Comparison of ENCODE assay signal across 8 mouse cellular contexts in the genomic region with DNA sequence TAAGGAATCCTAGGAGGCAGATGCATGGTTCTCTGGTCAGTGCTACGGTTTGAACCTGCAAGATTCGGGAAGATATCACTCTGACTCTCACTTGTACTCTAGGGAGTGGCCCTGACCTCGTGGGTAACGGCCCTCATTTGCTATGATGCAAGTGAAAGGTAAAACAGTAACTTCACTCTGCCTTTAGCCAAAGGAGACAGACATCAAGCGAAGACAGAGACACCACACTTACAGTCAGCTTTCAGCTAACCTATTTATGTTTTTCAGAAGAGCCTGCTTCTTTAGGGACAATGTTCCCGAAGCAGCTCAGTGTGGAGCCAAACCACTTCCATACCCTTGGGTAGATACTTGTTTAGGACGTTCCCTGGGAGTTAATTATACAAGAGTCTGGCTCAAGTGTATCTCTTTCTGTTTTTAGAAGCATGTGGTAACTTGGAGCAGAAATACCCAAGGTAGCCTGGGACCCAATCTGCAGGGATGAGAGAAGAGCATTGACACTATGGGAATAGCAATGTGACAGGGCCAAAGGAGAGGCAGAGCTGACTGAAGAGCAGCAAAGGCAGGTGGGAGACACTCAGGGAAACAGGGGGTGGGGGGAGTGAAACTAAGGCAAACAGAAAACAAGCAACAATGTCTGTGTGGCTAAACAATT. TPM values are rescaled to one million over a fixed set of nuclear protein-coding genes. Genes with fewer than 3 reads are reported as not detected.
DNase-seq lines count a peak whose midpoint lies in the region; ATAC-seq and TF ChIP-seq lines count a peak whose summit lies in the region.

No protein-coding gene starts in this region.

- peak overlapping the region; percentile 91 for H3K9ac ChIP-seq in MEL (ENCODE audit: control insufficient read depth, low read depth, low read length, poor library complexity, severe bottlenecking)
- H3K9ac ChIP-seq in heart, embryonic 16.5 days (ENCODE audit: low read length), result peak overlapping the region; percentile 82
- peak overlapping the region; percentile 45 for H3K9ac ChIP-seq in liver, adult 2 months (ENCODE audit: low read depth, low read length)

- TF ChIP-seq CTCF in MEL (IDR thresholded peaks at IDR 0.05 in 2 of 3, conservative IDR thresholded peaks at IDR 0.05 in 1 of 3; ENCODE audit: control insufficient read depth in 1 of 3, insufficient read depth in 1 of 3, low read depth in 2 of 3, low read length in 3 of 3, poor library complexity in 1 of 3, severe bottlenecking in 1 of 3), result no peak
- TF ChIP-seq CTCF in liver, adult 2 months (IDR thresholded peaks at IDR 0.05; ENCODE audit: low read depth, low read length), result no peak

- H3K9me3 ChIP-seq in erythroblast, embryonic 14.5 days (ENCODE audit: control insufficient read depth, low read length), result no peaks in the 10 kb centered on the region
- H3K9me3 ChIP-seq in MEL (replicated peaks; ENCODE audit: insufficient read depth, low read length), result no peaks in the 10 kb centered on the region
- H3K9me3 ChIP-seq in heart, embryonic 16.5 days (replicated peaks; ENCODE audit: control insufficient read depth, low read length), result no peaks in the 10 kb centered on the region

- TF ChIP-seq EP300 in MEL (IDR thresholded peaks at IDR 0.05; ENCODE audit: low read depth in 1 of 2, low read length in 2 of 2), result no peak

- peak overlapping the region; percentile 69 for H3K4me2 ChIP-seq in heart, embryonic 16.5 days (ENCODE audit: low read depth, low read length)

- DNase-seq in MEL (ENCODE audit: low read depth, low spot score), result peak; percentile 88
- peak; percentile 89 for DNase-seq in liver, adult 2 months (ENCODE audit: extremely low read depth, low read depth, low spot score)
- DNase-seq in frontal cortex, adult 2 months (ENCODE audit: extremely low spot score in 1 of 2, low spot score in 1 of 2), result no peak

- H3K27me3 ChIP-seq in erythroblast, embryonic 14.5 days (ENCODE audit: control insufficient read depth), result no peaks in the 10 kb centered on the region
- no peaks in the 10 kb centered on the region for H3K27me3 ChIP-seq in MEL (ENCODE audit: control insufficient read depth in 1 of 2, insufficient read depth in 2 of 2, low read length in 2 of 2)
- no peaks in the 10 kb centered on the region for H3K27me3 ChIP-seq in heart, embryonic 16.5 days (ENCODE audit: control insufficient read depth, insufficient read depth, low read length)
- no peaks in the 10 kb centered on the region for H3K27me3 ChIP-seq in liver, adult 2 months (ENCODE audit: control insufficient read depth, insufficient read depth, low read length)

- H3K36me3 ChIP-seq in erythroblast, embryonic 14.5 days (ENCODE audit: control insufficient read depth), result peaks cover 18% of the 10 kb centered on the region
- H3K36me3 ChIP-seq in MEL (ENCODE audit: control insufficient read depth in 1 of 2, insufficient read depth in 2 of 2, low read length in 2 of 2), result peaks cover 0 to 56% of the 10 kb centered on the region in 2 experiments; a peak in 2 of 4 replicates
- no peaks in the 10 kb centered on the region for H3K36me3 ChIP-seq in heart, embryonic 16.5 days (ENCODE audit: control insufficient read depth, insufficient read depth)
- H3K36me3 ChIP-seq in liver, adult 2 months (ENCODE audit: control insufficient read depth, insufficient read depth, low read length), result no peaks in the 10 kb centered on the region

- peak overlapping the region; percentile 98 for H3K27ac ChIP-seq in MEL (ENCODE audit: control insufficient read depth, low read depth, low read length)
- H3K27ac ChIP-seq in heart, embryonic 16.5 days (ENCODE audit: low read length), result peak overlapping the region; percentile 97
- peak overlapping the region; percentile 81 for H3K27ac ChIP-seq in liver, adult 2 months (replicated peaks; ENCODE audit: insufficient read depth, low read depth, low read length)

- peaks cover 2% of the 10 kb centered on the region for H3K79me2 ChIP-seq in MEL (ENCODE audit: control insufficient read depth, insufficient read depth, low read length, poor library complexity)
- H3K79me2 ChIP-seq in liver, adult 2 months (ENCODE audit: control insufficient read depth, insufficient read depth, low read length), result no peaks in the 10 kb centered on the region

- peaks cover 54% of the 10 kb centered on the region for H3K4me1 ChIP-seq in erythroblast, embryonic 14.5 days (ENCODE audit: control insufficient read depth)
- H3K4me1 ChIP-seq in MEL (ENCODE audit: control insufficient read depth in 1 of 2, insufficient read depth in 2 of 2, low read length in 2 of 2), result peaks cover 13 to 33% of the 10 kb centered on the region in 2 experiments
- H3K4me1 ChIP-seq in heart, embryonic 16.5 days (ENCODE audit: control insufficient read depth, insufficient read depth, low read length), result peaks cover 25% of the 10 kb centered on the region
- H3K4me1 ChIP-seq in liver, adult 2 months (ENCODE audit: control insufficient read depth, insufficient read depth, low read length), result peaks cover 10% of the 10 kb centered on the region

- peak overlapping the region; percentile 74 for H3K4me3 ChIP-seq in erythroblast, embryonic 14.5 days (replicated peaks)
- H3K4me3 ChIP-seq in MEL (ENCODE audit: control insufficient read depth in 1 of 2, insufficient read depth in 1 of 2, low read depth in 2 of 2, low read length in 2 of 2), result peak overlapping the region; percentile 31 to 72
- peak overlapping the region; percentile 57 for H3K4me3 ChIP-seq in heart, embryonic 16.5 days (ENCODE audit: low read length)
- H3K4me3 ChIP-seq in liver, adult 2 months (ENCODE audit: insufficient read depth, low read depth, low read length), result peak overlapping the region; percentile 60; the same call in 1 of the 2 replicates

- TF ChIP-seq POLR2A in MEL (IDR thresholded peaks at IDR 0.05; ENCODE audit: control insufficient read depth in 1 of 2, insufficient read depth in 1 of 2, low read depth in 1 of 2, low read length in 2 of 2, poor library complexity in 1 of 2), result peak in 1 of 2 experiments; percentile 36; a peak in 1 of 4 replicates
- no peak for TF ChIP-seq POLR2A in liver, adult 2 months (IDR thresholded peaks at IDR 0.05; ENCODE audit: extremely low read depth, insufficient read depth, low read length)

- no peak for ATAC-seq in erythroblast, adult 5-6 weeks (replicated peaks; ENCODE audit: low FRiP score, poor library complexity, severe bottlenecking)
- no peak for ATAC-seq in heart, embryonic 16.5 days (replicated peaks; ENCODE audit: extremely low read depth, insufficient read depth, low FRiP score)
- no peak for ATAC-seq in inflammation-experienced regulatory T-cells, adult 6 months
- ATAC-seq in activated CD4-positive, CD25-positive, alpha-beta regulatory T cell, adult 4 months, result no peak

- 75% methylated on average over 7 of the region's 7 CpGs for WGBS in heart, embryonic 16.5 days
- 23% methylated on average over 7 of the region's 7 CpGs for WGBS in liver, adult 2 months

- no peak for TF ChIP-seq RAD21 in MEL (IDR thresholded peaks at IDR 0.05; ENCODE audit: low read depth, low read length)

RNA-seq across cellular contexts. Expression of a gene that starts 1.2 kb away (rescaled TPM):
- 7.4 and 13.0 TPM in 2 replicates for polyA plus RNA-seq in erythroblast, embryonic 14.5 days (2012)
- not detected in 2 replicates for total RNA-seq in erythroblast, adult 5-6 weeks (2015; ENCODE audit: low replicate concordance)
- total RNA-seq in erythroblast, adult 5-6 weeks (2017; ENCODE audit: low replicate concordance), result 1,803 and 3,861 TPM in 2 replicates
- total RNA-seq in MEL (2012; rRNA removed), result 3,456 and 4,103 TPM in 2 replicates
- polyA plus RNA-seq in MEL (2012; ENCODE audit: insufficient read depth in 1 of 2, insufficient read length in 2 of 2, low read depth in 1 of 2, low replicate concordance in 2 of 2, missing spikeins in 1 of 2), result 1 to 10 TPM in 1 of 2 experiments, not detected in 1; 1.5 TPM
- 11.8 and 12.6 TPM in 2 replicates for polyA plus RNA-seq in heart, embryonic 16.5 days (2015; fragmentation: Nextera tagmentation; extraction: Ambion mirVana)
- 230 and 263 TPM in 2 replicates for total RNA-seq in liver, adult 2 months (2014; rRNA removed)
- polyA plus RNA-seq in liver, adult 2 months (2012; rRNA removed), result 428 and 563 TPM in 2 replicates
- polyA plus RNA-seq in inflammation-experienced regulatory T-cells, adult 6 months (2017; shearing (Covaris generic)), result 10 to 100 TPM in 2 of 3 experiments, 1 to 10 TPM in 1; 9.6 to 22.0 (median 11.1) TPM
- 146 and 222 TPM in 2 replicates for polyA plus RNA-seq in frontal cortex, adult 2 months (2012; rRNA removed)
- 10 to 100 TPM in 1 of 2 experiments, not detected in 1; 46.6 TPM for polyA plus RNA-seq in activated CD4-positive, CD25-positive, alpha-beta regulatory T cell, adult 4 months (2017; shearing (Covaris generic))

RNA-seq across cellular contexts. Expression of a gene that starts 2.4 kb away (rescaled TPM):
- polyA plus RNA-seq in erythroblast, embryonic 14.5 days (2012), result not detected in 2 replicates
- total RNA-seq in erythroblast, adult 5-6 weeks (2015; ENCODE audit: low replicate concordance), result 16.7 and 20.9 TPM in 2 replicates
- 15.1 TPM in 1 of 2 replicates, not detected in the other for total RNA-seq in erythroblast, adult 5-6 weeks (2017; ENCODE audit: low replicate concordance)
- 1.3 and 1.5 TPM in 2 replicates for total RNA-seq in MEL (2012; rRNA removed)
- not detected for polyA plus RNA-seq in MEL (2012; ENCODE audit: insufficient read depth in 1 of 2, insufficient read length in 2 of 2, low read depth in 1 of 2, low replicate concordance in 2 of 2, missing spikeins in 1 of 2)
- 0.76 and 1.2 TPM in 2 replicates for polyA plus RNA-seq in heart, embryonic 16.5 days (2015; fragmentation: Nextera tagmentation; extraction: Ambion mirVana)
- not detected in 2 replicates for total RNA-seq in liver, adult 2 months (2014; rRNA removed)
- not detected in 2 replicates for polyA plus RNA-seq in liver, adult 2 months (2012; rRNA removed)
- not detected for polyA plus RNA-seq in inflammation-experienced regulatory T-cells, adult 6 months (2017; shearing (Covaris generic))
- polyA plus RNA-seq in frontal cortex, adult 2 months (2012; rRNA removed), result not detected in 2 replicates
- not detected for polyA plus RNA-seq in activated CD4-positive, CD25-positive, alpha-beta regulatory T cell, adult 4 months (2017; shearing (Covaris generic))

RNA-seq across cellular contexts. Expression of a gene that starts 4.0 kb away (rescaled TPM):
- polyA plus RNA-seq in erythroblast, embryonic 14.5 days (2012), result 34.2 and 64.0 TPM in 2 replicates
- total RNA-seq in erythroblast, adult 5-6 weeks (2015; ENCODE audit: low replicate concordance), result 65.5 and 89.0 TPM in 2 replicates
- 1,562 and 3,181 TPM in 2 replicates for total RNA-seq in erythroblast, adult 5-6 weeks (2017; ENCODE audit: low replicate concordance)
- 11,232 and 13,053 TPM in 2 replicates for total RNA-seq in MEL (2012; rRNA removed)
- 10 to 100 TPM in 1 of 2 experiments, not detected in 1; 18.4 TPM for polyA plus RNA-seq in MEL (2012; ENCODE audit: insufficient read depth in 1 of 2, insufficient read length in 2 of 2, low read depth in 1 of 2, low replicate concordance in 2 of 2, missing spikeins in 1 of 2)
- polyA plus RNA-seq in heart, embryonic 16.5 days (2015; fragmentation: Nextera tagmentation; extraction: Ambion mirVana), result 37.9 and 41.1 TPM in 2 replicates
- total RNA-seq in liver, adult 2 months (2014; rRNA removed), result 663 and 777 TPM in 2 replicates
- polyA plus RNA-seq in liver, adult 2 months (2012; rRNA removed), result 385 and 570 TPM in 2 replicates
- 100 to 1,000 TPM in 1 of 3 experiments, 10 to 100 TPM in 2; 36.1 to 104 (median 53.6) TPM for polyA plus RNA-seq in inflammation-experienced regulatory T-cells, adult 6 months (2017; shearing (Covaris generic))
- 6.9 TPM in 1 of 2 replicates, not detected in the other for polyA plus RNA-seq in frontal cortex, adult 2 months (2012; rRNA removed)
- polyA plus RNA-seq in activated CD4-positive, CD25-positive, alpha-beta regulatory T cell, adult 4 months (2017; shearing (Covaris generic)), result 10 to 100 TPM in 1 of 2 experiments, not detected in 1; 86.9 TPM

RNA-seq across cellular contexts. Expression of a gene that starts 5.1 kb away (rescaled TPM):
- 9.1 and 33.9 TPM in 2 replicates for polyA plus RNA-seq in erythroblast, embryonic 14.5 days (2012)
- total RNA-seq in erythroblast, adult 5-6 weeks (2015; ENCODE audit: low replicate concordance), result 139 and 198 TPM in 2 replicates
- 86.0 and 97.2 TPM in 2 replicates for total RNA-seq in erythroblast, adult 5-6 weeks (2017; ENCODE audit: low replicate concordance)
- total RNA-seq in MEL (2012; rRNA removed), result 2,744 and 3,348 TPM in 2 replicates
- 1,000 to 10,000 TPM in 1 of 2 experiments, 1 to 10 TPM in 1; 8.2 to 1,897 TPM for polyA plus RNA-seq in MEL (2012; ENCODE audit: insufficient read depth in 1 of 2, insufficient read length in 2 of 2, low read depth in 1 of 2, low replicate concordance in 2 of 2, missing spikeins in 1 of 2)
- 2.7 and 3.8 TPM in 2 replicates for polyA plus RNA-seq in heart, embryonic 16.5 days (2015; fragmentation: Nextera tagmentation; extraction: Ambion mirVana)
- 3.5 and 8.3 TPM in 2 replicates for total RNA-seq in liver, adult 2 months (2014; rRNA removed)
- 8.6 and 22.4 TPM in 2 replicates for polyA plus RNA-seq in liver, adult 2 months (2012; rRNA removed)
- 1 to 10 TPM in 1 of 3 experiments, not detected in 2; 1.5 TPM for polyA plus RNA-seq in inflammation-experienced regulatory T-cells, adult 6 months (2017; shearing (Covaris generic))
- polyA plus RNA-seq in frontal cortex, adult 2 months (2012; rRNA removed), result 14.1 and 17.1 TPM in 2 replicates
- polyA plus RNA-seq in activated CD4-positive, CD25-positive, alpha-beta regulatory T cell, adult 4 months (2017; shearing (Covaris generic)), result 1 to 10 TPM in 1 of 2 experiments, under 1 TPM in 1; 0.56 to 2.5 TPM

RNA-seq across cellular contexts. Expression of a gene that starts 19.1 kb away (rescaled TPM):
- polyA plus RNA-seq in erythroblast, embryonic 14.5 days (2012), result 3.1 and 7.2 TPM in 2 replicates
- total RNA-seq in erythroblast, adult 5-6 weeks (2015; ENCODE audit: low replicate concordance), result 114 and 128 TPM in 2 replicates
- 46.8 and 67.0 TPM in 2 replicates for total RNA-seq in erythroblast, adult 5-6 weeks (2017; ENCODE audit: low replicate concordance)
- 195 and 290 TPM in 2 replicates for total RNA-seq in MEL (2012; rRNA removed)
- polyA plus RNA-seq in MEL (2012; ENCODE audit: insufficient read depth in 1 of 2, insufficient read length in 2 of 2, low read depth in 1 of 2, low replicate concordance in 2 of 2, missing spikeins in 1 of 2), result 1 to 10 TPM in 1 of 2 experiments, not detected in 1; 1.5 TPM
- 2.4 and 5.8 TPM in 2 replicates for polyA plus RNA-seq in heart, embryonic 16.5 days (2015; fragmentation: Nextera tagmentation; extraction: Ambion mirVana)
- 6.0 and 6.6 TPM in 2 replicates for total RNA-seq in liver, adult 2 months (2014; rRNA removed)
- 0.75 and 1.5 TPM in 2 replicates for polyA plus RNA-seq in liver, adult 2 months (2012; rRNA removed)
- 1 to 10 TPM; 1.3 to 7.4 (median 5.9) TPM for polyA plus RNA-seq in inflammation-experienced regulatory T-cells, adult 6 months (2017; shearing (Covaris generic))
- polyA plus RNA-seq in frontal cortex, adult 2 months (2012; rRNA removed), result 3.3 and 3.9 TPM in 2 replicates
- polyA plus RNA-seq in activated CD4-positive, CD25-positive, alpha-beta regulatory T cell, adult 4 months (2017; shearing (Covaris generic)), result 1 to 10 TPM; 1.9 to 2.2 TPM

Comparison
In these comparisons a context has a peak if more than half of its experiments do, and no peak if none do; other contexts are left out.
1. DNase-seq: peak in MEL (single experiment) and liver, adult 2 months (single experiment); none in frontal cortex, adult 2 months (0 of 2).
2. Peak in every context shown above with its lines, with median percentiles within 50 percentile points of each other: H3K4me3 ChIP-seq, H3K27ac ChIP-seq and H3K9ac ChIP-seq.